Mouse (Mus musculus): Measurements from ENCODE around the gene Rnf150. TPM values are rescaled to one million over a fixed set of nuclear protein-coding genes. Genes with fewer than 3 reads are reported as not detected.
A peak's percentile ranks its signal among the peaks of the same experiment; 100 is the strongest.

Rnf150 gene
- polyA plus RNA-seq, 1 experiment from 2014 or later, result 1.4 TPM

GRCm38 (mm10) chr8:82917540-82918316, 54.6 kb downstream of the Rnf150 start:
- Histone ChIP-seq H3K27me3 (ENCODE audit: insufficient read depth, low read length) (no peaks in the 10 kb centered on the region), H3K4me2 (no peak overlapping the region), H3K36me3 (ENCODE audit: insufficient read depth) (no peaks in the 10 kb centered on the region), H3K9me3 (ENCODE audit: low read depth, low read length) (no peaks in the 10 kb centered on the region), H3K4me3 (ENCODE audit: low read depth, low read length) (no peak overlapping the region), H3K4me1 (ENCODE audit: insufficient read depth) (no peaks in the 10 kb centered on the region), H3K9ac (no peak overlapping the region), H3K27ac (ENCODE audit: low read depth) (no peak overlapping the region)
- no peak for ATAC-seq (ENCODE audit: insufficient read depth)
- TF ChIP-seq CTCF (IDR thresholded peaks at IDR 0.05; ENCODE audit: low read depth), result no peak
- DNase-seq, result no peak
- 74% methylated on average over 5 of the region's 5 CpGs for WGBS

- H3K9me3 ChIP-seq (ENCODE audit: low read depth, low read length), result no peaks in the 10 kb centered on the region
- no peaks in the 10 kb centered on the region for H3K4me1 ChIP-seq (ENCODE audit: insufficient read depth)
- H3K27me3 ChIP-seq (ENCODE audit: insufficient read depth, low read length), result no peaks in the 10 kb centered on the region
- no peak for TF ChIP-seq CTCF (IDR thresholded peaks at IDR 0.05; ENCODE audit: low read depth)
- no peak overlapping the region for H3K4me2 ChIP-seq
- no peak overlapping the region for H3K9ac ChIP-seq
- H3K36me3 ChIP-seq (ENCODE audit: insufficient read depth), result no peaks in the 10 kb centered on the region
- DNase-seq (no peak), ATAC-seq (ENCODE audit: insufficient read depth) (no peak)
- H3K4me3 ChIP-seq (ENCODE audit: low read depth, low read length), result no peak overlapping the region
- 80% methylated on average over 4 of the region's 4 CpGs for WGBS
- H3K27ac ChIP-seq (ENCODE audit: low read depth), result no peak overlapping the region
Measured at GRCm38 (mm10) chr8:82919676-82920075, 56.5 kb downstream of the Rnf150 start.

- Histone ChIP-seq H3K9ac (no peak overlapping the region), H3K9me3 (ENCODE audit: low read depth, low read length) (no peaks in the 10 kb centered on the region), H3K4me3 (ENCODE audit: low read depth, low read length) (no peak overlapping the region), H3K4me1 (ENCODE audit: insufficient read depth) (no peaks in the 10 kb centered on the region), H3K27ac (ENCODE audit: low read depth) (no peak overlapping the region), H3K36me3 (ENCODE audit: insufficient read depth) (no peaks in the 10 kb centered on the region), H3K27me3 (ENCODE audit: insufficient read depth, low read length) (no peaks in the 10 kb centered on the region), H3K4me2 (no peak overlapping the region)
- WGBS, result 67% methylated on average over 4 of the region's 4 CpGs
- DNase-seq (no peak), ATAC-seq (ENCODE audit: insufficient read depth) (no peak)
- TF ChIP-seq CTCF (IDR thresholded peaks at IDR 0.05; ENCODE audit: low read depth), result no peak
Measured at GRCm38 (mm10) chr8:82920124-82920523, 57.0 kb downstream of the Rnf150 start.

- H3K27me3 ChIP-seq (ENCODE audit: insufficient read depth, low read length), result no peaks in the 10 kb centered on the region
- no peak for TF ChIP-seq CTCF (IDR thresholded peaks at IDR 0.05; ENCODE audit: low read depth)
Measured at GRCm38 (mm10) chr8:82925286-82925685, 62.1 kb downstream of the Rnf150 start.

GRCm38 (mm10) chr8:82926518-82926917, 63.4 kb downstream of the Rnf150 start:
- 0 out of 2 replicates have a peak, but pooled peaks cover 3% of the 10 kb centered on the region for H3K4me1 ChIP-seq (ENCODE audit: insufficient read depth)
- H3K4me2 ChIP-seq, result no peak overlapping the region
- no peak for DNase-seq
- WGBS, result 71% methylated on average over 5 of the region's 5 CpGs
- no peaks in the 10 kb centered on the region for H3K9me3 ChIP-seq (ENCODE audit: low read depth, low read length)
- no peak for ATAC-seq (ENCODE audit: insufficient read depth)
- H3K36me3 ChIP-seq (ENCODE audit: insufficient read depth), result no peaks in the 10 kb centered on the region
- H3K9ac ChIP-seq, result no peak overlapping the region
- TF ChIP-seq CTCF (IDR thresholded peaks at IDR 0.05; ENCODE audit: low read depth), result no peak
- H3K27ac ChIP-seq (ENCODE audit: low read depth), result no peak overlapping the region
- no peaks in the 10 kb centered on the region for H3K27me3 ChIP-seq (ENCODE audit: insufficient read depth, low read length)
- no peak overlapping the region for H3K4me3 ChIP-seq (ENCODE audit: low read depth, low read length)

More at GRCm38 (mm10) chr8:82925286-82925685, 62.1 kb downstream of the Rnf150 start:
- Histone ChIP-seq H3K4me2 (no peak overlapping the region), H3K9me3 (ENCODE audit: low read depth, low read length) (no peaks in the 10 kb centered on the region), H3K4me1 (ENCODE audit: insufficient read depth) (0 out of 2 replicates have a peak, but pooled peaks cover 3% of the 10 kb centered on the region), H3K4me3 (ENCODE audit: low read depth, low read length) (no peak overlapping the region), H3K9ac (no peak overlapping the region), H3K36me3 (ENCODE audit: insufficient read depth) (no peaks in the 10 kb centered on the region), H3K27ac (ENCODE audit: low read depth) (no peak overlapping the region)
- 81% methylated on average over 3 of the region's 3 CpGs for WGBS
- ATAC-seq (ENCODE audit: insufficient read depth), result no peak
- DNase-seq, result peak; percentile 26

- H3K27ac ChIP-seq (ENCODE audit: low read depth), result no peak overlapping the region
- H3K4me3 ChIP-seq (ENCODE audit: low read depth, low read length), result no peak overlapping the region
- no peak for TF ChIP-seq CTCF (IDR thresholded peaks at IDR 0.05; ENCODE audit: low read depth)
- 82% methylated on average over 7 of the region's 7 CpGs for WGBS
- H3K9me3 ChIP-seq (ENCODE audit: low read depth, low read length), result no peaks in the 10 kb centered on the region
- H3K9ac ChIP-seq, result no peak overlapping the region
- DNase-seq (no peak), ATAC-seq (ENCODE audit: insufficient read depth) (no peak)
- no peaks in the 10 kb centered on the region for H3K27me3 ChIP-seq (ENCODE audit: insufficient read depth, low read length)
- H3K36me3 ChIP-seq (ENCODE audit: insufficient read depth), result no peaks in the 10 kb centered on the region
- no peak overlapping the region for H3K4me2 ChIP-seq
- H3K4me1 ChIP-seq (ENCODE audit: insufficient read depth), result peaks cover 7% of the 10 kb centered on the region; the same call in 1 of the 2 replicates
Measured at GRCm38 (mm10) chr8:82931554-82931953, 68.4 kb downstream of the Rnf150 start.

- DNase-seq, result no peak
- no peak for TF ChIP-seq CTCF (IDR thresholded peaks at IDR 0.05; ENCODE audit: low read depth)
Measured at GRCm38 (mm10) chr8:82936162-82936561, 73.0 kb downstream of the Rnf150 start.

More at GRCm38 (mm10) chr8:82936162-82936561, 73.0 kb downstream of the Rnf150 start:
- 60% methylated on average over 7 of the region's 7 CpGs for WGBS
- no peak for ATAC-seq (ENCODE audit: insufficient read depth)
- Histone ChIP-seq H3K9me3 (ENCODE audit: low read depth, low read length) (no peaks in the 10 kb centered on the region), H3K4me1 (ENCODE audit: insufficient read depth) (peaks cover 17% of the 10 kb centered on the region), H3K4me3 (ENCODE audit: low read depth, low read length) (no peak overlapping the region), H3K4me2 (no peak overlapping the region), H3K9ac (no peak overlapping the region), H3K27me3 (ENCODE audit: insufficient read depth, low read length) (no peaks in the 10 kb centered on the region), H3K27ac (ENCODE audit: low read depth) (0 out of 2 replicates have a peak overlapping the region, but pooled peaks have one; percentile 9), H3K36me3 (ENCODE audit: insufficient read depth) (no peaks in the 10 kb centered on the region)
